Mouse (Mus musculus): ENCODE measurements around the gene Nus1.

- TF ChIP-seq POLR2A (IDR thresholded peaks at IDR 0.05; ENCODE audit: borderline replicate concordance, low read depth, low read length): no peak
- no peak for TF ChIP-seq CTCF (IDR thresholded peaks at IDR 0.05; ENCODE audit: low read depth, low read length)
These were observed 36.0 kb upstream of the Nus1 start for GRCm38 (mm10) chr10:52381321-52381801.

Measured in bone marrow macrophage, adult 2 months (primary cell).